Mouse (Mus musculus) limb, embryonic 14.5 days (tissue): ENCODE data around the gene Tigar. TPM values are rescaled to one million over a fixed set of nuclear protein-coding genes. Genes with fewer than 3 reads are reported as not detected.

Source experiments
- ATAC-seq: fragments of 200-750 bp; cut with Nextera tagmentation; 2 replicates; pipeline ENCODE4 v1.8.0; 2017; ENCODE audit warnings: low read depth, moderate number of reproducible peaks, moderate TSS enrichment; ENCODE audit not compliant: low FRiP score
- DNase-seq: peaks from one replicate; pipeline ENCODE4 v3.0.0-alpha.2; 2015; ENCODE audit warnings: low spot score
- H3K27ac ChIP-seq: fragments of 300-500 bp; sonication (generic); replicated peaks from 2 replicates; pipeline ENCODE4 v1.5.1; 2014; ENCODE audit warnings: low read depth, mild to moderate bottlenecking, low read length, moderate library complexity, mixed read lengths
- H3K27me3 ChIP-seq: fragments of 300-500 bp; sonication (generic); 2 replicates; pipeline ENCODE4 v1.6.1; 2014; ENCODE audit warnings: low read length, mixed read lengths; ENCODE audit not compliant: control insufficient read depth, insufficient read depth
- H3K36me3 ChIP-seq: fragments of 300-500 bp; sonication (generic); 2 replicates; pipeline ENCODE4 v1.6.1; 2014; ENCODE audit warnings: mild to moderate bottlenecking, low read length, moderate library complexity, mixed read lengths; ENCODE audit not compliant: control insufficient read depth, insufficient read depth
- H3K4me1 ChIP-seq: fragments of 300-500 bp; sonication (generic); 2 replicates; pipeline ENCODE4 v1.6.1; 2014; ENCODE audit warnings: antibody characterized with exemption, low read length, mixed read lengths; ENCODE audit not compliant: control insufficient read depth, insufficient read depth
- H3K4me2 ChIP-seq: fragments of 300-500 bp; sonication (generic); replicated peaks from 2 replicates; pipeline ENCODE4 v1.6.1; 2014; ENCODE audit warnings: low read depth, mild to moderate bottlenecking, low read length, moderate library complexity; ENCODE audit not compliant: severe bottlenecking
- H3K4me3 ChIP-seq: fragments of 300-500 bp; sonication (generic); replicated peaks from 2 replicates; pipeline ENCODE4 v1.5.1; 2014; ENCODE audit warnings: low read length
- H3K9ac ChIP-seq: fragments of 300-500 bp; sonication (generic); 2 replicates; pipeline ENCODE4 v1.6.1; 2014; ENCODE audit warnings: mild to moderate bottlenecking, low read depth, low read length, moderate library complexity; ENCODE audit not compliant: severe bottlenecking
- H3K9me3 ChIP-seq: fragments of 300-500 bp; sonication (generic); 2 replicates; pipeline ENCODE4 v1.6.1; 2016; ENCODE audit warnings: low read length; ENCODE audit not compliant: control insufficient read depth
- POLR2A ChIP-seq: fragments of 200-500 bp; IDR thresholded peaks from 2 replicates; pipeline ENCODE4 v1.8.0; 2012; ENCODE audit warnings: inconsistent platforms, mild to moderate bottlenecking, moderate library complexity, borderline replicate concordance; ENCODE audit not compliant: insufficient read depth, insufficient read length; ENCODE audit errors: extremely low read depth
- WGBS: fragments of 180-500 bp; shearing (Covaris S2); extraction: QIAGEN DNeasy Blood & Tissue Kit; methylation state at CpG from one replicate; pipeline ENCODE4 v1.1.7; 2014; 5-methylcytosine and 5-hydroxymethylcytosine counted together
- polyA plus RNA-seq, 2 experiments: library from polyadenylated mRNA; depleted of rRNA in 1 of 2; stranded (reverse) in 1 of 2; unstranded in 1 of 2; fragments of >200 nt; fragmentation: Nextera tagmentation in 1 of 2; extraction: Ambion mirVana in 1 of 2; gene quantifications; 2 replicates each; pipeline versions ENCODE4 v1.2.1 to v1.2.3; 2012 to 2014

Gene Tigar
- polyA plus RNA-seq, 2 experiments, result 3.2 to 4.1 TPM

DNA sequence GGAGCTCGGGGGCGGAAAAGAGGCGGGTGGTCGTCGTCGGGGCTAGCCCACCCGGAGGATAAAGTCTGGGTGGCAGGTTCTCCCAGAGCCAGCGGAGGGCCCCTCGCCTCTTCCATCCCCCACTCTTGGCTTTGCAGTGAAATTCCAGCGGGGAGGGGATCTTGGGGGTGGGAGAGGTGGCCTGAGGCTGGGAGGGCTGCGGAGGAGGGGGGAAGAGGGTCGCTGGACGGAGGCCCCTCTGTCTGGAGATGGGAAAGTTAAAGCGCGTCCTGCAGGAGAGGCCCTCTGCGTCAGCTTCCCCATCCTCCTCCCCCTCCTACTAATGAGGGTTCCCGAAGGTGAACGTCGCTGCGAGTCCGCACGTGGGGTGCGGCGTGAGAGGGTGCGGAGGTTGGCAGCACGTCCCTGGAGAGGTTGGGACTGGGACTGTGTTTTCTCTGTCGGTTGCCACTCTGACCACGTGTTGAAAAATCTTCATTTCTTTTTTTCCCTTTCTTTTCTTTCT, 44.0 kb upstream of the Tigar start:
- peak; percentile 23; the same call in 1 of the 2 replicates for TF ChIP-seq POLR2A
- Histone ChIP-seq H3K27me3 (no peaks in the 10 kb centered on the region), H3K4me2 (peak overlapping the region; percentile 95), H3K9me3 (no peaks in the 10 kb centered on the region), H3K9ac (peak overlapping the region; percentile 56), H3K27ac (peak overlapping the region; percentile 94), H3K4me1 (peaks cover 25% of the 10 kb centered on the region), H3K4me3 (peak overlapping the region; percentile 87), H3K36me3 (no peaks in the 10 kb centered on the region)
- ATAC-seq (no peak), DNase-seq (peak; percentile 62)
- 1% methylated on average over 28 of the region's 28 CpGs for WGBS

DNA sequence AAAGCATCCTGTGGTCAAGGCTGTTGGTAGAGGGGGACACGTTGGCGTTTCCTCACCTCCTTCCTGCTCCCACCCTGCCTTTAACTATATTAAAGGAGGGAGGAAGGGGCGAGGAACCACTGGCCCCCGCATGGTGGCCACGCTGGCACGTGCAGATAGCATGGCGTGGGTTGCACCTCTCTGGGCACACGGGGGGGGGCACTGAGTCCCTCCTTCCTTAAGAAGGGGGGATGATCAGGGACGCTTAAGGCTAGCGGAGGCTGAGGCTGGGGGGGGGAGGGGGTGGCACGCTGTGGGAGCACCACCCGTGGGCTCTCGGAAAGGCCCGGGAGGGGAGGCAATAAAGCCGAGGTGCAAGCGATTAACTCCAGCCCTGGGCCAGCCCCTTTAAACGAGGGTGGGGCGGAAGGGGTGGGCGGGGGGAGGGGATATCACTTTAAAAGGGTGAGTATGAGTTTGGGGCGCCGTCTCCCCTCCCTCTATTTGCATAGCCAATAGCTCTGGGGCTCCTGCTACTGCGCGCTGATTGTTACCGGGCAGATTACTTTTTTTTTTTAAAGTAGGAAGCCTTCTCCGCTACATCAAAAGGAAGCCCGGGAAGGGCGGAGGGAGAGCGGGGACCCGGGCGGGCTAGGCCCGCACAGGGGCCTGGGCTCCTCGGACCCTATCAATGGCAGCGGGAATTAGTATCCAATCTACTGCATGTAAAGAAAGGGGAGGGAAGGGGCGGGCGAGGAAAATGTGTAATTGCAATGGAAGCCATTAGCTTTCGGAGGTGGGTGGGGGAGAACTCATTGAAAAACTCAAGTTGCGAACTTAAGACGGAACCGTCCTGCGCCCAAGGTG, 43.0 kb upstream of the Tigar start, which contains the start of gene Ccnd2:
Gene Ccnd2 (minus strand): TSS at position 88 of the 846 bp plus-strand sequence.
- peak; percentile 68 for ATAC-seq
- 1% methylated on average over 37 of the region's 40 CpGs for WGBS
- H3K27ac ChIP-seq, result peak within 1 kb of the TSS; percentile 94
- H3K4me3 ChIP-seq, result peak within 1 kb of the TSS; percentile 87
- H3K36me3 ChIP-seq, result no peaks in the 10 kb centered on the region
- peak within 1 kb of the TSS; percentile 95 for H3K4me2 ChIP-seq
- peaks cover 30% of the 10 kb centered on the region for H3K4me1 ChIP-seq
- peak within 1 kb of the TSS; percentile 64 for H3K9ac ChIP-seq
- TF ChIP-seq POLR2A, result peak; percentile 47; the same call in 1 of the 2 replicates
- H3K9me3 ChIP-seq, result no peaks in the 10 kb centered on the region
- DNase-seq, result peak; percentile 94
- no peaks in the 10 kb centered on the region for H3K27me3 ChIP-seq

DNA sequence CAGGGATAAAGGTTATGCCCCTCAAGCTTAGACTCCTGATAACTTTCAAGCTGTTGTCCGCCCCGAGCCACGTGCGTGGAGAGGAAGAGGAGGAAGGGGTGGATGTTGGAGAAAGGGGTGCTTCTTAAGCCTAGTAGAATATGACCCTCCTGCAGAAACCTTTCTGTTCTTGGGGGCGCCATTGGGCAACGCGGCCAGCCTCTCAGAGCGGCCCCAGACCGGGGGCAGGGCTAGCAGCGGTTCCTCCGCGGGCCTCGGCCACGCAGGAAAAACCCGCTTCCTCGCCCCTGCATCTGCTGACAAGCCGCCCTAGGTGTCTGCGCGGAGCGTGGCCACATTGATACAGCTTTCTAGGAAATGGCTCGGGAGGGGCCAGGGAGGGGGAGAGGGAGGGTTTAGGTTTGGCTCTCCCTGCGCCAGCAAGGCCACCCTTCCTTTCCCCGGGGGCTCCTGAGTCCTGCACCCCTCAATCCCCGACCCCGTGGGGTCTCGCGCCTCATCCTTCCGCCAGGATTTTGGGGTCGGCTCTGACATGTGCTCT, 42.3 kb upstream of the Tigar start:
- Histone ChIP-seq H3K4me3 (peak overlapping the region; percentile 87), H3K4me2 (peak overlapping the region; percentile 95), H3K36me3 (peaks cover 7% of the 10 kb centered on the region), H3K9me3 (no peaks in the 10 kb centered on the region), H3K27ac (peak overlapping the region; percentile 94), H3K4me1 (peaks cover 37% of the 10 kb centered on the region), H3K9ac (peak overlapping the region; percentile 64), H3K27me3 (no peaks in the 10 kb centered on the region)
- no peak for ATAC-seq
- no peak for TF ChIP-seq POLR2A
- peak; percentile 59 for DNase-seq
- WGBS, result 3% methylated on average over 29 of the region's 29 CpGs

DNA sequence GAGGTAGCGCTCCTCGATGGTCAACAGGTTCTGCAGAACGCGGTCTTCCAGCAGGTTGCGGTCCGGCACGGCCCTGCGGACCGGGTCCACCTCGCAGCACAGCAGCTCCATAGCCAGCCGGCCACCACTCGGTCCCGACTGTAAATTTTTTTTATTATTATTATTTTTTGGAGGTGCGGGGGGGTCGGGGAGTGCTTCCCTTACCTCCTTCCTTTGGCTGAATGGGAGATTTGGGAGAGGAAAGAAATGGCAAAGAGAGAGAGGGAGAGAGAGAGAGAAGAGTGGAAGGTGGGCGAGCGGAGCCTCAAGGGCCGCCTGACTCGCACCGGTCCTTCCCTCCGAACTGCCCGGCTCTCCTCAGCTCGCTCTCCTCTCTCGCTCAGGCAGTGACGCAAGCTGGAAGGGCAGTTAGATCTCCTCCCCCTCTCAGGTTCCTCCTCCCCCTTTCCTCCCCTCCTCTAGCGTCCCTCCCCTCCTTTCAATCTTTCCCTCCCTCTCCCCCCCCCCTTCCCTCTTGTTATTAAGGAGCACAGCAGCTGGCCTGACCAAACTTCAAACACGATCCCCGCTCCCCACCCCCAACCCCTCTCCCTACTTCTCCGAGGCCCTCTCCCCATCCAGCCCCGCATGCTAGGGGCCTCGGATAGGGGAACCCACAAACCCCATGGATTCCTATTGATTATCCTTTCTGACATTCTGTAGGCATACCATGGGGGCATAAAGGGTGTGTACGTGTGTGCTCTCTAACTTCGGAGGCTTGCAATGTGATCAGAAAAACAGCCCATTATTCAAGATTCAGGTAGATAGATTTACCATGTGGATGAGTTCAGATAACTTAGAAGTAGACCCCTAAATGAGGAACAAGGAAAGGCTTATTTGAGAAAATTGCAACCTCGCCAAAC, 41.6 kb upstream of the Tigar start:
- Histone ChIP-seq H3K36me3 (peaks cover 14% of the 10 kb centered on the region), H3K9me3 (no peaks in the 10 kb centered on the region), H3K4me2 (peak overlapping the region; percentile 95), H3K27ac (peak overlapping the region; percentile 94), H3K4me3 (peak overlapping the region; percentile 87), H3K9ac (peak overlapping the region; percentile 97), H3K4me1 (peaks cover 43% of the 10 kb centered on the region), H3K27me3 (no peaks in the 10 kb centered on the region)
- ATAC-seq, result peak; percentile 56
- peak; percentile 98; the same call in 1 of the 2 replicates for TF ChIP-seq POLR2A
- 0% methylated on average over 34 of the region's 34 CpGs for WGBS
- peak; percentile 94 for DNase-seq
